Mouse (Mus musculus): Measurements from ENCODE around the gene Tmem203. TPM values are rescaled to one million over a fixed set of nuclear protein-coding genes. Genes with fewer than 3 reads are reported as not detected.

Tmem203 gene
- polyA plus RNA-seq, 1 experiment from 2014 or later, result 20.2 TPM

Other genes with a start within 250 kb of the Tmem203 start
- 66.4 and 84.9 TPM in 2 replicates for gene Nsmf, start 201.1 kb upstream of the Tmem203 start, polyA plus RNA-seq (2016; fragmentation: Nextera tagmentation; extraction: Ambion mirVana)
- not detected in 2 replicates for gene Entpd8, start 175.1 kb upstream of the Tmem203 start, polyA plus RNA-seq (2016; fragmentation: Nextera tagmentation; extraction: Ambion mirVana)
- 0.09 TPM in 1 of 2 replicates, not detected in the other for gene Noxa1, start 160.3 kb upstream of the Tmem203 start, polyA plus RNA-seq (2016; fragmentation: Nextera tagmentation; extraction: Ambion mirVana)
- gene Nrarp, start 74.7 kb upstream of the Tmem203 start, polyA plus RNA-seq (2016; fragmentation: Nextera tagmentation; extraction: Ambion mirVana), result 65.8 and 74.1 TPM in 2 replicates
- gene Tor4a, start 58.6 kb upstream of the Tmem203 start, polyA plus RNA-seq (2016; fragmentation: Nextera tagmentation; extraction: Ambion mirVana), result 1.3 and 1.9 TPM in 2 replicates
- gene Nelfb, start 44.0 kb upstream of the Tmem203 start, polyA plus RNA-seq (2016; fragmentation: Nextera tagmentation; extraction: Ambion mirVana), result 131 and 140 TPM in 2 replicates
- gene Stpg3, start 40.8 kb upstream of the Tmem203 start, polyA plus RNA-seq (2016; fragmentation: Nextera tagmentation; extraction: Ambion mirVana), result not detected in 2 replicates
- gene Fam166a, start 36.7 kb upstream of the Tmem203 start, polyA plus RNA-seq (2016; fragmentation: Nextera tagmentation; extraction: Ambion mirVana), result 0.62 TPM in 1 of 2 replicates, not detected in the other
- gene Tubb4b, start 30.7 kb upstream of the Tmem203 start, polyA plus RNA-seq (2016; fragmentation: Nextera tagmentation; extraction: Ambion mirVana), result 682 and 743 TPM in 2 replicates
- gene Slc34a3, start 21.1 kb upstream of the Tmem203 start, polyA plus RNA-seq (2016; fragmentation: Nextera tagmentation; extraction: Ambion mirVana), result not detected in 2 replicates
- gene Rnf224, start 18.7 kb upstream of the Tmem203 start, polyA plus RNA-seq (2016; fragmentation: Nextera tagmentation; extraction: Ambion mirVana), result not detected in 2 replicates
- gene Rnf208, start 13.2 kb upstream of the Tmem203 start, polyA plus RNA-seq (2016; fragmentation: Nextera tagmentation; extraction: Ambion mirVana), result 28.3 and 32.0 TPM in 2 replicates
- gene Cysrt1, start 13.0 kb upstream of the Tmem203 start, polyA plus RNA-seq (2016; fragmentation: Nextera tagmentation; extraction: Ambion mirVana), result 0.21 and 0.22 TPM in 2 replicates
- 7.2 and 8.6 TPM in 2 replicates for gene AL732309.1, start 8.6 kb upstream of the Tmem203 start, polyA plus RNA-seq (2016; fragmentation: Nextera tagmentation; extraction: Ambion mirVana)
- gene Tprn, start 7.2 kb downstream of the Tmem203 start, polyA plus RNA-seq (2016; fragmentation: Nextera tagmentation; extraction: Ambion mirVana), result 7.5 and 7.8 TPM in 2 replicates
- 243 and 252 TPM in 2 replicates for gene Ssna1, start 17.0 kb downstream of the Tmem203 start, polyA plus RNA-seq (2016; fragmentation: Nextera tagmentation; extraction: Ambion mirVana)
- 141 and 153 TPM in 2 replicates for gene Anapc2, start 17.0 kb downstream of the Tmem203 start, polyA plus RNA-seq (2016; fragmentation: Nextera tagmentation; extraction: Ambion mirVana)
- not detected in 2 replicates for gene Tmem210, start 32.7 kb downstream of the Tmem203 start, polyA plus RNA-seq (2016; fragmentation: Nextera tagmentation; extraction: Ambion mirVana)
- not detected in 2 replicates for gene Lrrc26, start 34.5 kb downstream of the Tmem203 start, polyA plus RNA-seq (2016; fragmentation: Nextera tagmentation; extraction: Ambion mirVana)
- gene Grin1, start 63.7 kb downstream of the Tmem203 start, polyA plus RNA-seq (2016; fragmentation: Nextera tagmentation; extraction: Ambion mirVana), result 1.5 and 1.8 TPM in 2 replicates
- gene Man1b1, start 76.9 kb downstream of the Tmem203 start, polyA plus RNA-seq (2016; fragmentation: Nextera tagmentation; extraction: Ambion mirVana), result 55.6 and 62.8 TPM in 2 replicates
- gene Dpp7, start 100.9 kb downstream of the Tmem203 start, polyA plus RNA-seq (2016; fragmentation: Nextera tagmentation; extraction: Ambion mirVana), result 16.2 and 20.2 TPM in 2 replicates
- gene Uap1l1, start 110.2 kb downstream of the Tmem203 start, polyA plus RNA-seq (2016; fragmentation: Nextera tagmentation; extraction: Ambion mirVana), result 6.0 and 8.4 TPM in 2 replicates
- gene Sapcd2, start 116.9 kb downstream of the Tmem203 start, polyA plus RNA-seq (2016; fragmentation: Nextera tagmentation; extraction: Ambion mirVana), result 73.4 and 86.4 TPM in 2 replicates
- gene Entpd2, start 140.4 kb downstream of the Tmem203 start, polyA plus RNA-seq (2016; fragmentation: Nextera tagmentation; extraction: Ambion mirVana), result 0.26 TPM in 1 of 2 replicates, not detected in the other
- 80.6 and 125 TPM in 2 replicates for gene Npdc1, start 143.9 kb downstream of the Tmem203 start, polyA plus RNA-seq (2016; fragmentation: Nextera tagmentation; extraction: Ambion mirVana)
- gene Fut7, start 167.8 kb downstream of the Tmem203 start, polyA plus RNA-seq (2016; fragmentation: Nextera tagmentation; extraction: Ambion mirVana), result not detected in 2 replicates
- gene Abca2, start 173.3 kb downstream of the Tmem203 start, polyA plus RNA-seq (2016; fragmentation: Nextera tagmentation; extraction: Ambion mirVana), result 6.2 and 8.1 TPM in 2 replicates
- 1.1 and 1.9 TPM in 2 replicates for gene Clic3, start 201.4 kb downstream of the Tmem203 start, polyA plus RNA-seq (2016; fragmentation: Nextera tagmentation; extraction: Ambion mirVana)
- gene Paxx, start 205.7 kb downstream of the Tmem203 start, polyA plus RNA-seq (2016; fragmentation: Nextera tagmentation; extraction: Ambion mirVana), result 17.4 and 26.4 TPM in 2 replicates
- 0.16 TPM in 1 of 2 replicates, not detected in the other for gene Ptgds, start 214.6 kb downstream of the Tmem203 start, polyA plus RNA-seq (2016; fragmentation: Nextera tagmentation; extraction: Ambion mirVana)
- not detected in 2 replicates for gene Lcn12, start 238.5 kb downstream of the Tmem203 start, polyA plus RNA-seq (2016; fragmentation: Nextera tagmentation; extraction: Ambion mirVana)
- 91.2 and 108 TPM in 2 replicates for gene Fbxw5, start 245.3 kb downstream of the Tmem203 start, polyA plus RNA-seq (2016; fragmentation: Nextera tagmentation; extraction: Ambion mirVana)
- gene C8g, start 246.3 kb downstream of the Tmem203 start, polyA plus RNA-seq (2016; fragmentation: Nextera tagmentation; extraction: Ambion mirVana), result 5.2 and 5.6 TPM in 2 replicates

All from midbrain, embryonic 10.5 days (tissue).